Mouse (Mus musculus): ENCODE measurements at regions not wholly inside any gene's neighbourhood (a gene's known extent, or its start where the extent isn't known, plus 50 kb on each side); places are given as distances from the start of the nearest gene placed in this dataset.

DNA sequence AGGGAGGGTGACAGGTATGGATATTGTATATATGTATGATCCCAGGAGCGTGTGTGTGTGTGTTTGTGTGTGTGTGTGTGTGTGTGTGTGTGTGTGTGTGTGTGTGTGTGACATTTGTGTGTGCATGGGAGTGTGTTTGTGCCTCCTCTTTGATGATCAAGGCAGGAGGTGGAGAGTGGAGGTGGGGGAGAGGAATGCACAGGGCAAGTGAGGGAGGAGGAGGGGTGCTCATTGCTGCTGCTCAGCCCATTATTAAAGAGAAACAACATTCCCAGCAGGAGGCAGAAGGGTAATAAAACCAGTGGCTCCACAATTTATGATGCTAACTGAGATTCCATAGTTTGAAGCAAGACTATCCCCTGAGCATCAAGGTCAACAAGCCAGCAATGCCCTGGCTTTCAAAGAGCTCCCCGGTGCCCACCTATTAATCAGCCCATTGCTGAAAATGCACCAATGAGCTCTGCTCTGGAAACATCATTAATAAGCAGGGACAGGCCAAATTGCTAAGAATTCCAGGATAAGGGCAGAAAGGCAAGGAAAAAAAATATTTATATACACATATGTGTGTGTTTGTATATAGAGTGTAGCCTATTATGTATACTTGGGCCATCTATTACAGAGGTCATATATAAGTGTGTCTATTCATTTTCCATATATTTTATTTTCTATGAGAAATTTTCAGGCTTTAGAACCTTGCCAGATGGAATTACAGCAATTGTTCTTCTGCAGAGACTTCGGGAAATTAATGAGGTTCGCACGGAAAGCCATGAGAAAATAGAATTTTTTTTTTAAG, 316.7 kb downstream of the Gm826 start:
- 76% methylated on average over 5 of the region's 5 CpGs for WGBS
- no peak overlapping the region for H3K27ac ChIP-seq (ENCODE audit: control insufficient read depth, insufficient read depth, low read depth, low read length, poor library complexity)
- TF ChIP-seq CTCF (IDR thresholded peaks at IDR 0.05; ENCODE audit: control insufficient read depth, insufficient read depth, low read length) (no peak), POLR2A (IDR thresholded peaks at IDR 0.05; ENCODE audit: borderline replicate concordance, control insufficient read depth, low read depth, low read length) (no peak)
- no peaks in the 10 kb centered on the region for H3K4me1 ChIP-seq (ENCODE audit: control insufficient read depth, insufficient read depth, low read length)
- H3K4me3 ChIP-seq (replicated peaks; ENCODE audit: control insufficient read depth, low read depth, low read length), result no peak overlapping the region

- 68% methylated on average over 6 of the region's 6 CpGs for WGBS
- TF ChIP-seq CTCF (IDR thresholded peaks at IDR 0.05; ENCODE audit: control insufficient read depth, insufficient read depth, low read length) (no peak), POLR2A (IDR thresholded peaks at IDR 0.05; ENCODE audit: borderline replicate concordance, control insufficient read depth, low read depth, low read length) (no peak)
- Histone ChIP-seq H3K4me1 (ENCODE audit: control insufficient read depth, insufficient read depth, low read length) (no peaks in the 10 kb centered on the region), H3K4me3 (replicated peaks; ENCODE audit: control insufficient read depth, low read depth, low read length) (no peak overlapping the region), H3K27ac (ENCODE audit: control insufficient read depth, insufficient read depth, low read depth, low read length, poor library complexity) (no peak overlapping the region)
Observed at GRCm38 (mm10) chr2:160011421-160011820, 322.5 kb downstream of the Gm826 start.

DNA sequence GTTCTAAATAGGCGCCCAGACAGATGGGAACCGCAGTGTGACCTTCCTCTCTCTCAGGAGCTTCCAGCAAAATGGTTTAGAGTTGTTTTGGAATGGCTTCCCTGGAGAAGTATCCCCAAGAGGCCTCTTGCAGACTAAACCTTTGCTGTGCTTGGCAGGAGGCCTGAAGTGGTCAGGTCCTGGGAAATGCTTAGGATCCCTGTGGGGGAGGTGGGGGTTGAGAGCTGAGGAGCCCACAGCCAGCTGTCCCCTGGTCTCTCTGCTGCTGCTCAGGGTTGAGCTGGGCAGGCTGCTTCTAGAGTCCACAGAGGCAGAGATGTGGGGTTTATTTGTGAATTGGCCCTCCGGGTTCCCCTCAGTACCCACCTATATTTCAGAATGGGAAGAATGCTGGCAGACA, 331.3 kb downstream of the Gm826 start:
- Histone ChIP-seq H3K27ac (ENCODE audit: control insufficient read depth, insufficient read depth, low read depth, low read length, poor library complexity) (no peak overlapping the region), H3K4me1 (ENCODE audit: control insufficient read depth, insufficient read depth, low read length) (no peaks in the 10 kb centered on the region), H3K4me3 (replicated peaks; ENCODE audit: control insufficient read depth, low read depth, low read length) (no peak overlapping the region)
- WGBS, result 67% methylated on average over 3 of the region's 3 CpGs
- TF ChIP-seq CTCF (IDR thresholded peaks at IDR 0.05; ENCODE audit: control insufficient read depth, insufficient read depth, low read length), result no peak
- TF ChIP-seq POLR2A (IDR thresholded peaks at IDR 0.05; ENCODE audit: borderline replicate concordance, control insufficient read depth, low read depth, low read length), result no peak

DNA sequence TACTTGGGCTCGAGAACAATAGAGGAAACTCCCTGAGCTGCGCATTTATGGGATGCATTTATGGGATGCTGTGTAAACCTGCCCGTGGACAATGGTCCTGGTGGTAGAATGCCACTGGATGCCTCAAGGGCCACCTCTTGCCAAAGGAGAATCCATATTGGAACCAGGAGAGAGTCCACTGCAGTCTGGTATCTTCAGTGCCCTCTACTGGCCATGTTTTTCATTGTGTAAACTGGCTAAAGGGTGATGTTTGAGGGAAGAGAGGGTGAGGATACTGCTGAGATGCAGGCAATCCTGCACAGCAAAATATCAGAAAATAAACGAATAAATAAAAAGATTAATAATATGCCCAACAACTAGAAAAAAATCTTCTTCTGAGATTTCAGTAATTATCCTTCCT, 333.5 kb downstream of the Gm826 start:
- H3K4me3 ChIP-seq (replicated peaks; ENCODE audit: control insufficient read depth, low read depth, low read length), result no peak overlapping the region
- WGBS, result 51% methylated on average over 4 of the region's 4 CpGs
- H3K27ac ChIP-seq (ENCODE audit: control insufficient read depth, insufficient read depth, low read depth, low read length, poor library complexity), result no peak overlapping the region
- no peaks in the 10 kb centered on the region for H3K4me1 ChIP-seq (ENCODE audit: control insufficient read depth, insufficient read depth, low read length)
- no peak for TF ChIP-seq POLR2A (IDR thresholded peaks at IDR 0.05; ENCODE audit: borderline replicate concordance, control insufficient read depth, low read depth, low read length)
- TF ChIP-seq CTCF (IDR thresholded peaks at IDR 0.05; ENCODE audit: control insufficient read depth, insufficient read depth, low read length), result no peak

DNA sequence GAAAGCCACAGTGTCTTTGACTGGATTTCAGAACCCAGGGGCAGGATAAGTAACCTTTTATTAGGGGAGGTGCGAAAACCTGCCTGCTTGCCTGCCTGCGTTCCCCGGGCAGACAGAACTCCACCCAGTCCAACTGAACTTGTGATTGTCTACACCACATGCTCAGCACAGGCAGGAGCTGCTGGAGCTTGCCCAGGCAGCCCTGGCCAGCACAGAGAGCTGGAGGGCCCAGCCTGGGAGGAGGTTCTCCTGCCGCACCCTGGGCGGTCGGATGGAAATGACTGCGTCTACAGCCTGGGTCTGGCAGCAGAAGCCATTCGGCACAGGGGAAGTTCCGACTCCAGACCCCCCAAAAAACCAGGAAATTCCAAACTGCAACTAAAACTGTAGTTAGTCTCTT, 336.6 kb downstream of the Gm826 start:
- TF ChIP-seq CTCF (IDR thresholded peaks at IDR 0.05; ENCODE audit: control insufficient read depth, insufficient read depth, low read length) (no peak), POLR2A (IDR thresholded peaks at IDR 0.05; ENCODE audit: borderline replicate concordance, control insufficient read depth, low read depth, low read length) (no peak)
- Histone ChIP-seq H3K27ac (ENCODE audit: control insufficient read depth, insufficient read depth, low read depth, low read length, poor library complexity) (no peak overlapping the region), H3K4me1 (ENCODE audit: control insufficient read depth, insufficient read depth, low read length) (no peaks in the 10 kb centered on the region), H3K4me3 (replicated peaks; ENCODE audit: control insufficient read depth, low read depth, low read length) (no peak overlapping the region)
- 78% methylated on average over 9 of the region's 9 CpGs for whole genome bisulfite sequencing

DNA sequence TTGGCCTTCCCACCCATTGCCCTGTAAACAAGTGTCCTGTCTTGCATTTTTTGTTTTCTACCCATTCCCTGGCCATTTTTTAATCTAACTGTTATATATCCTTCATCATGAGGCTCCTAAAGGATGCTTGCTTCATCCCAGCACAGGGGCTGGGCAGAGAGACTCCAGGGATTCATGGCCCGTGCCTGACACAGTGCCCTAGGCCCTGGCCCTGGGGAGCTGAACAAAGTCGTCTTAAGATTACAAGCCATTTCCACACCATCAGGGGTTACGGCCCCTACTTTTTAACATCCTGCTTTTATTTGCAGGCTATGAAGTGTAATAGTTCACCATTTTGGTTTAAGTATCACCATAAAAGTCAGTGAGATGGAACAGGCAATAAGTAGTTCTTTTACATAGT, 339.5 kb downstream of the Gm826 start:
- no peak for TF ChIP-seq POLR2A (IDR thresholded peaks at IDR 0.05; ENCODE audit: borderline replicate concordance, control insufficient read depth, low read depth, low read length)
- TF ChIP-seq CTCF (IDR thresholded peaks at IDR 0.05; ENCODE audit: control insufficient read depth, insufficient read depth, low read length), result no peak
- Histone ChIP-seq H3K4me3 (replicated peaks; ENCODE audit: control insufficient read depth, low read depth, low read length) (no peak overlapping the region), H3K27ac (ENCODE audit: control insufficient read depth, insufficient read depth, low read depth, low read length, poor library complexity) (no peak overlapping the region), H3K4me1 (ENCODE audit: control insufficient read depth, insufficient read depth, low read length) (no peaks in the 10 kb centered on the region)
- 76% methylated on average over 3 of the region's 3 CpGs for WGBS

GRCm38 (mm10) chr2:159986719-159987118, 347.2 kb downstream of the Gm826 start:
- 90% methylated on average over 7 of the region's 7 CpGs for WGBS
- H3K4me3 ChIP-seq (replicated peaks; ENCODE audit: control insufficient read depth, low read depth, low read length), result no peak overlapping the region

GRCm38 (mm10) chr2:159981694-159982093, 352.3 kb downstream of the Gm826 start:
- H3K4me3 ChIP-seq (replicated peaks; ENCODE audit: control insufficient read depth, low read depth, low read length), result no peak overlapping the region
- H3K27ac ChIP-seq (ENCODE audit: control insufficient read depth, insufficient read depth, low read depth, low read length, poor library complexity), result no peak overlapping the region
- TF ChIP-seq POLR2A (IDR thresholded peaks at IDR 0.05; ENCODE audit: borderline replicate concordance, control insufficient read depth, low read depth, low read length) (no peak), CTCF (IDR thresholded peaks at IDR 0.05; ENCODE audit: control insufficient read depth, insufficient read depth, low read length) (no peak)
- 77% methylated on average over 3 of the region's 3 CpGs for WGBS
- H3K4me1 ChIP-seq (ENCODE audit: control insufficient read depth, insufficient read depth, low read length), result no peaks in the 10 kb centered on the region

More at GRCm38 (mm10) chr2:159986719-159987118, 347.2 kb downstream of the Gm826 start:
- Histone ChIP-seq H3K27ac (ENCODE audit: control insufficient read depth, insufficient read depth, low read depth, low read length, poor library complexity) (no peak overlapping the region), H3K4me1 (ENCODE audit: control insufficient read depth, insufficient read depth, low read length) (no peaks in the 10 kb centered on the region)
- TF ChIP-seq POLR2A (IDR thresholded peaks at IDR 0.05; ENCODE audit: borderline replicate concordance, control insufficient read depth, low read depth, low read length) (no peak), CTCF (IDR thresholded peaks at IDR 0.05; ENCODE audit: control insufficient read depth, insufficient read depth, low read length) (no peak)
